Mouse (Mus musculus) thymus, postnatal 36 days (tissue): ENCODE results near the gene 1700025F22Rik.
"Not testable (repeated sequence)": the region's sequence is repeated elsewhere in the genome, so short reads cannot be mapped to it uniquely, and the experiment has no call there.

Source experiments
- DNase-seq, 2 experiments: peaks; one replicate each; pipeline ENCODE4 v3.0.0; 2022; ENCODE audit warnings: mixed read lengths in 2 of 2

1700025F22Rik gene

DNA sequence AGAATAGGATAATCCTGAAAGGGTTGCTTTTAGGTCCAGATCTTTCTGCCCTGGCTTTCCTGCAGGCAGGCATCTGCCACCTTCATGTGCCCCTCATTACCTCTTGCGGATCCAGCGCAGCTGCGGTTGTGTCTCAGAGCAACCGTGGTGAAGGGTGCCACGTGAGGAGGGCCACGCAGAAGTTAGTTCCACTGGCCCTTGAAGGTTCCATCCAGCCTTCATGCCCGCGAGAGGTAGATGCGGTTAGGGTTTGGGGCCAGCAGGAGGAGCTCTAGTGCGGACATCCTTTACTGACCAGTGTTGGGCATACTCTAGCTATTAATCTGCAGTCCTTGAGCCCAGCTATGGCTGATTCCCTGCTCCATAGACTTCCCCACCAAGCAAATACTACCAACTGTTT is at the start of gene 1700025F22Rik:
1700025F22Rik (minus strand) TSS at position 149 of the 400 bp plus-strand sequence.
- DNase-seq: peak; percentile 27 to 34

DNA sequence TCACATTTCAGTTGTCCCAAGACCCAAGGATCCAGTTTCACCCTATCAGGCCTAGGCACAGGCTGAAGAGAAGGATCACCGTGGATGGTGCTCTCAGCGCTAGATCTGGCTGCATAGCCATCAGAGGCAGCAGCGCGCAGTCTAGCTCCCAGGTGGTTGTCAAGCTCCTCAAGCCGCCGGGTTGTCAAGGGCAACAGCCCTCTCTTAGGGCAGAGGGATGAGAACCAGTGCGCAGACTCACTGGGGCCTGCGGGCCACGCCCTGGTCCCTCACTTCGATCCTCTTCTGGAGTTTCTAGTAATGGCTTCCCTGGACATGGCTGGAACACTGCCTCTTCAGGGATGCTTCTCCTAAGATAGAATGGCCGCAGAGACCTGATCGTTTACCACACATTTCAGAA is 31.4 kb upstream of the 1700025F22Rik start, which contains the start of gene Ms4a13:
Ms4a13 (minus strand) TSS at position 192 of the 400 bp plus-strand sequence.
- DNase-seq: no peak

- no peak for DNase-seq
These were observed 27.4 kb upstream of the 1700025F22Rik start for GRCm38 (mm10) chr19:11192552-11192951.

DNA sequence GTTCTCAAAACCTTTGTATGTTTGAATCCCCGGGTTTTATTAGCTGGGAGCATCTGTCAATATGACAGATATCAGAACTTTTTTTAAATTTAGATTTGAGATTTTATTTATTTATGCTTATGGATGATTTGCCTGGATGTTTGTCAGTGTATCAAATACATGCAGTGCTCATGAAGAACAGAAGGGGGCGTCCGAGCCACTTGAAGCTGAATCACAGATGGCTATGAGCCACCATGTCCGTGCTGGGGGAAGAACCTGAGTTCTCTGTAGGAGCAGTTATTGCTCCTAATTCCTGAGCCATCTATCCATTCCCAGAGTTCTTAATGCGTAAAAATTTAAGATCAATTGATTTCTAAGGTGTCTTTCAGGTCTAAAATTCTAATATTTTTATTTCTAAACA is 19.0 kb upstream of the 1700025F22Rik start:
- DNase-seq: peak; percentile 8 to 16

DNA sequence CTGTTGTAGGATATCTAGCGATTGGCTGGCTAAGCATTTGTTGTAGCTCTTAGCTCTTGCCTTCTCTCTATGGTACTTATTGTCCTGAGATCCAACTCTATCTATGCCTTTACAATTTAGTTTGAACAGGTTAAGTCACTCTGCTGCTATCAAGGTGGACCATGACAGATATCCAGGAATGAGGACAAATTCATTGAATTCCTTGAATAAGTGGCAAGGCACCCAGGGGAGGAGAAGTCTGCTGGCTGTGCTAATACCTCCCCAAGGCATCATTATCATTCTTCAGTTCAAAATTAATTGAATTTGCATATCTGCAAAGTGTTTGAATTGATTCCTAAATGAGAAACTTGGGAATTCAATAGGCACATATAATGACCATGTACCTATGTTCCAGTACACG is 12.3 kb upstream of the 1700025F22Rik start:
- no peak for DNase-seq

DNA sequence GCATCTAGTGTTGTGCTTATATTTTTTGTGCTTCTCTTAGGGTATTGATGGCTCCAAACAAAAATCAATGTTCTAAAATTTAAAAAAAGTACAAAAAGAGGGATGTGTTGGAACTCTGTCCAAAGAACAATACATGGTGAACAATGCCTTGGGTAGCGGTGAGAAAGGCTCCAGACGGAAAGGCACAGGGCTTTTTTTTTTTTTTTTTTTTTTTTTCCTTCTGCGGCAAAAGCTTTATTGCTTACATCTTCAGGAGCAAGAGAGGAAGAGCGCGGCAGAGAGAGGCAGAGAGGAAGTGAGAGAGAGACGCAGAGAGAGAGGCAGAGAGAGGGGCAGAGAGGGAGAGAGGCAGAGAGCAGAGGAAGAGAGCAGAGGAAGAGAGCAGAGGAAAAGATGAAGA is 7.2 kb downstream of the 1700025F22Rik start:
- DNase-seq: not testable (repeated sequence)

DNA sequence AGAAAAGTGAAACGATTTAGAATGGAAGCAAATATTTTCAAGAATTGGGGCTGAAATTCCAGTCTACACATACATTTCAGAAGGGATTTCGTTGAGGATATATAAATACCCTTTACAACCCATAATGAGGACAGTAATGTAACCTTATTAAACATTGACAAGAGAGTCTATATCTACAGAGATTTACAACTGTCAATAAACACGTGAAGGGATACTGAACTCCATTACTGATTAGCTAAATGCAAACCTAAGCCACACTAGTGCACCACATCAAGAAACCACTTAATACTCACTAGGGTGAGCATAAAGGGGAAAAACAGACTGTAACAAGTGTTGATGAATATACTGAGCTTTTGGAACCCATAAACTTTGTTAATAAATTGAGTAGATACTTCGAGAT is 29.8 kb downstream of the 1700025F22Rik start:
- no peak for DNase-seq

- no peak for DNase-seq
These were observed 30.3 kb downstream of the 1700025F22Rik start for GRCm38 (mm10) chr19:11134852-11135251.

DNA sequence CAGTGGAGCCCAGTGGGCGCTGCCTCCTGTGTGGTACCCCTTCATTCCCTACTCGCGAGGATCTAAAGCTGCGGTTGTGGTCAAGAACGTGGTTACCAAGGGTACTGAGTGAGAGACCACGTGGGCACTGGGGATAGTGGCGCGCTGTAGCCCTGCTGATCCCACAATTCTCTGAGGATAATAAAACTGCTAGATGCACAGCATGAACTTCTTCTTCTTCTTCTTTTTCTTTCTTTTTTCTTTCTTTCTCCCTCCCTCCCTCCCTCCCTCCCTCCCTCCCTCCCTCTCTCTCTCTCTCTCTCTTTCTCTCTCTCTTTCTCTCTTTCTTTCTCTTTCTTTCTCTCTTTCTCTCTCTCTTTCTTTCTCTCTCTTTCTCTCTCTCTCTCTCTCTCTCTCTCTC is 34.3 kb downstream of the 1700025F22Rik start, which contains the start of gene 1700017D01Rik:
1700017D01Rik (minus strand) TSS at position 101 of the 400 bp plus-strand sequence.
- not testable (repeated sequence) for DNase-seq

DNA sequence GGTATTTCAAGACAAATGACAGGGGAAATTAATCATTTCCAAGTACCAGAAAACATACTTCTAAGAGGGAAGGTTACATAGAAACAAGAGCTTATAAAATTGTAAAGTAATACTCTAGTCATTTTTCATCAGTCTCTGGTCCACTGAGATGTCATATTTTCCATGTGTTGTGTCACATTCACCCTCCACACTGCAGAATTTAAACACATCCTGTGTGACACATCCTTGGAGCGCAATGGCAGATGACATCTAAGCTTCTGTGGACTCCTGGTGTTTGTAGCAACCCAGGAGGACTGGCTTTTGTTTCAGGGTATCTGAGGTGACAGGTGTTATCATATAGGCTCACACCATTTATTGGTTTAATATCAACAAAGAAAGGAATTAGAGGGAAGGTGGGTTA is 35.4 kb downstream of the 1700025F22Rik start:
- DNase-seq: no peak

- DNase-seq: peak; percentile 30 to 42
These were observed 44.1 kb downstream of the 1700025F22Rik start for GRCm38 (mm10) chr19:11121016-11121420.

- DNase-seq: no peak
These were observed 45.8 kb downstream of the 1700025F22Rik start for GRCm38 (mm10) chr19:11119338-11119737.

GRCm38 (mm10) chr19:11107746-11108145 is 57.4 kb downstream of the 1700025F22Rik start:
- no peak for DNase-seq

DNA sequence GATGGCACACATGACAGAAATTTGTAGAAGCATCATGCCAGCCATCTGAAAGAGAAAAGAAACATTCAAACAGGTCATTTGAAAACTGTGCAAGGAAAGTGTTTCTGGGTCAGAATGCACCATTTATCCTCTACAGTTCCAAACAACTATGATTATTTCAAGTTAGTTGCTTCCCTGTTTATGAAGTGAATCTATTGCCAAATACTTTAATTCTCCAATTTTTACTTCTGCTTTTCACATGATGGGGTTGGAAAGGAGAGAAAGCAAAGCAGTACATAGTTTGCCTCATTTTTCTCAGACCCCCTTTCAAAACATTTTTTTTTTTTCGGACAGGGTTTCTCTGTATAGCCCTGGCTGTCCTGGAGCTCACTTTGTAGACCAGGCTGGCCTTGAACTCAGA is 63.2 kb downstream of the 1700025F22Rik start:
- no peak for DNase-seq

DNA sequence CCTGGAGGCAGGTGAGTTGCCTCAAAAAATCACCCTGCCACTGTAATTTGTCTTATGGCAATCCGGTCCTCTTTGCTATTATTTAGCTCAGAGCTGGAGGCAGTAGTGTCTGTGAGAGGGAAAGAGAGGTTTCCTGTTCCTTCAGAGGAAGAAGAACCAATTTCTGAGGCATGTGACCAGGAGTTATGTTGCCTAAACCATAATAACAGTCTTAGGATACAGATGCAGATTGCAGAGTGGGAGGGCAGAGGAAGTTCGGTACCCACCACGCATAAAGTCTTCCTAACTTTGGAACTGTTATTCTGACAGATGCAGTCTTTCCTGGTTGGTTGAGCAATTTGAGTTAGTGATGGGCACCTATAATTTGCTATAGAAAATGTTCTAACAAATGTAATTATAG is 66.7 kb downstream of the 1700025F22Rik start:
- DNase-seq: no peak

DNA sequence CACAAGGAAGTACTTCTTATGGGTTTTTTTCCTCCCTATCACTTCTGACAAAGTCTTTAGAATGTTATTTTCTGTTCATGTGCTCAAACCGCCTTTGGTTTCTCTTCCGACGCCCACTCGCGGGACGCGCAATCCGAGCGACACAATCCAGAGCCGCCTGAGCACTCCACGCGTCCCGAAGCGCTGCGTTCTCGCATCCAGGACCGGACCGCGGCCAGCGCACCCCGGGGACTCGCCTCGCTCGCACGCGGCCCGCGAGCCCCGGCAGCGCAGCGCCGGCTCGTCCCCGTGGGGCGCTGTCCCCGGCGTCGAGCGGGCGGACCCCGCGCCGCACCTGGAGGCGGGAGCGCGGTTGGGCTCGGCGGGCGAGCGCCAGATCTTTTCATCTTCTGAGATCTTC is 73.0 kb downstream of the 1700025F22Rik start:
- peak; percentile 4 to 11 for DNase-seq
